Mouse (Mus musculus) right cerebral cortex, adult 18-20 months (tissue): ENCODE measurements around the gene Rrp1.
A peak's percentile ranks its signal among the peaks of the same experiment; 100 is the strongest.
"Not testable (repeated sequence)": the region's sequence is repeated elsewhere in the genome, so short reads cannot be mapped to it uniquely, and the experiment has no call there.

Experiments used
- DNase-seq: peaks from one replicate; pipeline ENCODE4 v3.0.0; 2022; ENCODE audit warnings: mixed read lengths

Gene Rrp1

DNA sequence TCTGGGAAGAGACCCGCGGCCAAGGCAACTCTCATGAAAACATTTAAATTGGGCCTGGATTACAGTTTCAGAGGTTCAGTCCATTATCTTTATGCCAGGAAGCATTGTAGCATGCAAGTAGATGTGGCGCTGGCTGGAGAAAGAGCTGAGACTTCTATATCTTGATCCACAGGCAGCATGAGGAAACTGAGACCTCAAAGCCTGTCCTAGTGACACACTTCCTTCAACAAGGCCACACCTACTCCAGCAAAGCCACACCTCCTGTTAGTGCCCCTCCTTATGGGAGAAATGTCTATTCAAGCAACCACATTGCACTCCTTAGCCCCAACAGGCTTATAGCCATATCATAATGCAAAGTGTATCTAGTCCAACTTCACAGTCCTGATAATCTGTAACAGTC, 9.8 kb upstream of the Rrp1 start:
- no peak for DNase-seq

DNA sequence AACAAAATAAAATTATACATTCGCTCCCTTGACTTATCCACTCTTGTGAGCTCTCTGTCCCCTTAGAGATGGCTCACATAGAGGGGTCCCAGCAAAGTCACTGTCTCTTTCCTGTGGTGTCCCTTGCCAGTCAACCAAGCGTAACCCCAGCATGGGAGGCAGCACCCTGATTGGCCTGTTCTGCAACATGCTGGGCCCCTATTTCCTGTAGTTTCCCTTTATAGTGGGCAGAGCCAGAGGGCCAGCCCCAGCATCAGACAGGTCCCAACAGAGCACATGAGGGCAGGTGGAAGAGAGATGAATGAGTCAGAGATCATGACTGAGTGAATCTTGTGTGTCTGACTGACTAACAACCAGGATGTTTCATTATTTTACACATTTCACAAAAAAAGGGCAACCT, 8.1 kb upstream of the Rrp1 start:
- no peak for DNase-seq

DNA sequence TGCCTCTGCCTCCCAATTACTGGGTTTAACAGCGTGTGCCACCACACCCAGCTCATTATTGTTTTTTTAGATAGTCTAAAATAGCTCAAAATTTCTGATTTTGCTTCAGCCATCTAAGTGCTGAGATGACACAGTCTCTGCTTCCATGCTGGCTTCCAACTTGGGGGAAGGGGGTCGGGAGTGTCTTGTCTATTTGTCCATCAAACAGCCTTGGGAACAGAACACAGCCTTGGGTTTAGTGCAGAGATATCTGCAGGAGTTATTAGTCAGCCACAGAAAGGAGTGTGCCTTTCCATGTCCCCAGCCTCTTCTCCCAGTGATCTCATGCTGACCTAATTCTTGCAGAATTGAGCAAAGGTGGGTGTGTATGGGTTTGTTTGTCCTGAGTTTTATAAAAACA, 5.9 kb upstream of the Rrp1 start:
- DNase-seq: no peak

DNA sequence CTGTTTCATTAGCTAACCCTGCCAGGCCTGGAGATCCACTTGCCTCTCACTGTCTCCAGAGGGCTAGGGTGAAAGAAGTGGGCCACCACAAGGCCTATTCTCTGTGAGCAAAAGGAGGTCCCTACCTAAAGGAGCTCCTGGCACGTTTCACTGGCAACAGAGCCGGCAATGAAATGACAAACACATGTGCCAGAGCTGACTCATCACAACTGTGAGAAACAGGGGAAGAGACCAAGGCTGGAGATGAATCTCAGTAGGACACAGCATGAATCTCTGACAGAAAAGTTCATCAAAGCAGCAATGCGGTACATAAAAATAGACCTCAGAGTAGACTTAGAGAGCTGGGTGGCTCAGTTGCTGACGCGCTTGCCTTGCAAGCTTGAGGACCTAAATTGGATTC, 5.0 kb upstream of the Rrp1 start:
- peak; percentile 73 for DNase-seq

DNA sequence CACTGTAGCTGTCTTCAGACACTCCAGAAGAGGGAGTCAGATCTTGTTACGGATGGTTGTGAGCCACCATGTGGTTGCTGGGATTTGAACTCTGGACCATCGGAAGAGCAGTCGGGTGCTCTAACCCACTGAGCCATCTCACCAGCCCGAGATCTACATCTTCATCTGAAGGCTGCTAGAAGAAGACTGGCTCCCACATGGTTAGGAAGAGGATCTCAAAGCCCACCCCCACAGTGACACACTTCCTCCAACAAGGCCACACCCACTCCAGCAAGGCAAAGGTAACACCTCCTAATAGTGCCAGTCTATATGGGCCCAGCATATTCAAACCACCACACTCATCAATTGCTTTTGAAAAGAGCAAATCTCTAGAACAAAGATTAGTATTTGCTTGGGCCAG, 2.1 kb upstream of the Rrp1 start:
- not testable (repeated sequence) for DNase-seq

DNA sequence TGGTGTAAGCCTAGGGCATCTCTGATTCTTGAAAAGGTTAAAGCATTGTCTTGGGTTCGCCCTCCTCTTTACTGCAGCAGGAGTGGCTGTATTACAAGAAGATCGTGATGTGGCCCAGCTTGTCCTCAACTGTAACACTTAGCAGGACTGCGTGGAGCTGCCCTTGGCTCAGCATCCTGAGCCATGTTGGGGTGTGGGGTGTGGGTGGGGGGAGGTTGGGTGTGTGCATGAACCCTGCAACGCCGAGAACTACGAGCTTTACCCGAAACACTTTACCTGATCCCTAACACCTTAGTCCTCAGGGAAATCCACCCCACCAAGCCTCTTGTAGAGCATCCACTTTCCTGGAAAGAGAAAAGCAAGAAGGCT, 293 bp upstream of the Rrp1 start:
- no peak for DNase-seq

DNA sequence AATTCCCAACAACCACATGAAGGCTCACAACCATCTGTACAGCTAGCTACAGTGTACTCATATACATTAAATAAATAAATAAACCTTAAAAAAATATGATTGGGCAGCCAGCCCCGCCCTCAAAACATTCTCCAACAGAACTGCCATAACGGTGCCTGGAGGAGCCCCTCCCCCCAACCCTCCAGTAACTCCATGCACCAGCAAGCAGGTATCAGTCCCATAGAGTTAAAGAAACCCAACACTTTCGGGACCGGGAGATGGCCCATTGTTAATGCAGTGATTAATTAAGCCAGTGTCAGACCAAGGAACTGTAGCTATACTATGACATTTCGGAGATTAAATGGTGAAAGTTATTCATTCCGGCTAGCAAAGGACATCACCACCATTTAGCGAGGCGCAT, 992 bp downstream of the Rrp1 start:
- no peak for DNase-seq

DNA sequence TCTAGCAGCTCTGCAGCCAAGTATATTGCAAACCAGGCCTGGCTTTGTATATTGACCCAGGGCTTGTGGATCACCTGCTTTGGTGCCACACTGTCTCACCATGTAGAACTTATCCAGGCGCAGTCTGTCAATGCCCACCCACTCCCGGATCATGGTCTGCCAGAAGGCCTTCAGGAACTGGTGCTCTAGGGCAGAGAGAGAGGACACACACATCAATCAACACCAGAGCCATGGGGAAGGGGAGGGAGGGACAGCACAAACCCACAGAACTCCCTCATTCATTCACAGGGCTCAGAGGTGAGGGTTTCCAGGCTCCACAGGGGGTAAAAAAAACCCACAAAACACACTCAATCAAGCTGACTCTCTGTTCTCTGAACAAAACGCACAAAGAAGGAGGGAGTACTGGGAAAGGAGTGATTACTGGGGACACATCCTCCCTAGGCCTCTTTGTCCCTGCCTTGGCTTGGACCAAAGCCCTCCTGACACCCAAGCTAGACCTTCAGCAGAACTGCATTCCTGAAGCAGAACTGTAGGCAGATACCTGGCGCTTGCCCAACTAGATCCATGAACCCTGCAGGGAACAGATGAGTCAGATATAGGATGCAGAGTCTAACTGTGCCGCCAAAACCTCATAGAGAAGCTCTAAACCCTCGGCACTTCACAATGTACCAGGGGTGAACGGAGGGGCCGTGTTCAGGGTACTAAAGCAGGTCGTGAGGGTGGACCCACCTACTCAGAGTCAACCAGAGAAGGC, 3.6 kb downstream of the Rrp1 start:
- no peak for DNase-seq

DNA sequence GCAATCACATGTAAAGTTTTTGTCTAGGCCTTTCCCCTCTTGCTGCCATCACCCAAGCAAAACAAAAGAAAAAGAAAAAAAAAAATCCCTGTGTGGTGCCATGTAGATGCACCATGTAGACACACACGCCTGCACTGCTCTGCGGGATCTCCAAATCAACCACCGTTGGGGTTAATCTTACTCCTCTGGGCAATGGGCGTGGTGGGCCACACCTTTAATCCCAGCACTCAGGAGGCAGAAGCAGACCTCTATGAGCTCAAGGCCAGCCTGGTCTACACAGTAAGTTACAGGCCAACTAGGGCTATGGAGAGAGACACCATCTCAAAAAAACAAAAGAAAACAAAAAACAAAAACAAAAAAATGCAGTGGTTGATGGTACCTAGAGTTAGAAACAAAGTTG, 5.7 kb downstream of the Rrp1 start:
- no peak for DNase-seq

DNA sequence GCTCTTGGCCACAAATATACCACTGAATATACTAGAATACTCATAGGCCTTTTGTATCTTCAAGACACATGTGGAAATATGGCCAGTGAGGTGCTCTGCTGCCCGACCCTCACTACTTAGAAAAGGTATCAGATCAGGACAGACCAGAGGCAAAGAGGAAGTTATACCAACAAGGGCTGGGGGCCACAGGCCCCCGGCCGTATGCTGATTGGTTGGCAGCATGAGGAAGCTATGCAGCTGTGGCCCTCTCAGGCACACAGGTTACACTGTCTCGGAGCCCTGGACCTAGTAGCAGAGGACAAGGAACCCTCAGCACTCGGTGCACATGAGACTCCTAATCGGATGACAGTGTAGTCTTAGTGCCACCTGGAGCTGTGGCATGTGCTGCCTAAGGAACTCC, 6.7 kb downstream of the Rrp1 start:
- no peak for DNase-seq

DNA sequence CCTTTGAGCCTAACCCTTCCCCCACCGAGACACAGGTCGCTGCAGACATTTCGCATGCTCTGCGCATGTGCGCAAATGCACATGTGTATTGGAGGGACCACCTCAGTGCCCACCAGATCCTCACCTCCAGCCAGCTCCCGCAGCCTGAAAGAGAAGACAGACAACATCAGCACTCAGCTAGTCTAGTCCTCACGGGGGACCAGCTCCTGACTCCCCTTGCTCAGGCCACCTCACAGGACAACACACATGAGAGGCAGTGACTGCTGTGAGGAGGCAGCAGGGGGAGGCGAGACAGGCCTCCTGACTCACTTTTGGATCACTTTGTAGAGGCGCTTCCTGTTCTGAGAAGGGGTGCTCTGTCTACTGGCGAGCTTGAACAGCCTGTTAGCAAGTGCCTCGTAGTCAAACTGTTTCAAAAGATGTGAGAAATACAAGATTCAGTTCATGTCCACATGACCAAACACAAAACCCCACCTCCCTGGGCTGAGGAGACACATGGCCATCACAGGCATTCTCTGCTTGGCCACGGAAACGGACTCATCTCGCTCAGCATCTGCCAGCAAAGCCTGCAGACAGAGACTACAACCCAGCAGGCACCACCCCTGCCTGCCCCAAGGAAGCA, 10.4 kb downstream of the Rrp1 start:
- DNase-seq: no peak

DNA sequence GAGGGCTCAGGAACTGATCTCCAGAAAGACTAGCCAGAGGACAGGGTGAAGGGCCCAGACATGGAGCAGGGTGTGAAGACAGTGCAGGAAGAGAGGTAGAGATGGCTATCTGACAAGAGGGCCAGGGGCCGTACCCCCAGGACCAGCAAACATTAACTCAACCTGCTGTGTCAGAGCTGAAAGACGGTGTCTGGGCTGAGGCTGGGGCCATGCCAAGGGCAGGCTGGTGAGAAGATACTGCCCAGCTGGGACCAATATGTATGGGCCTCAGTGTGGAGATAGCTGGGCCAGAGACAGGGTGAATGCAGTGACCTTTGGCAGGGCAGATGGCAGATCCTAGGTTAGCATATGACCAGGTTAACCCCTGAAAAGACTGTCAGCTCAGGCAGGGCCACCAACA, 11.7 kb downstream of the Rrp1 start:
- DNase-seq: no peak

DNA sequence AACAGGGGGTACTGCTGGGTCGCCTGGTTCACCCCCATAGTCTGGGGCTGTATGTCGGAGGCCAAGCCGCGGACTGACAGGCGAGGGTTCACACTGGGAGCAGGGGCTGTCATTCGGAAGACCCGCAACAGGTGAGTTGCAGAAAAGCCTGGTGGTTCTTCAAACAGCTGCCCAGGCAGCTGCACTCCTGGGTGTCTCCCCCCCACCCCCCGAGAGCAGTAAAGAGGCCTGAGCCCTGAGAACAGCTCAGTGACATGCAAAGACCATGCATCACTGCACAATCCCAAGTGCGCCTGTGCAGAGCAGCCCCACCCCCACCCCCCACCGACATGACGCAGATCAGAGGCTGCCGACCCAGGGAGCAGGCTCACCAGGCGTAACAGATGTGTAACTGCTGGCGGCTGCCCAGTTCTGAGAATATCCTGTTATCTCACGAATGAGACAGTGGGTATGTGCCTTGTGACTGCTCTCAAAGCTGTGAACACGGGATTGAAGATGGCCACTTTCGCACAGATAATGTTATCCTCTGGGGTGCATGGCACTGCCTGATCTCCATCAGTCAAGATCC, 13.7 kb downstream of the Rrp1 start:
- DNase-seq: no peak

DNA sequence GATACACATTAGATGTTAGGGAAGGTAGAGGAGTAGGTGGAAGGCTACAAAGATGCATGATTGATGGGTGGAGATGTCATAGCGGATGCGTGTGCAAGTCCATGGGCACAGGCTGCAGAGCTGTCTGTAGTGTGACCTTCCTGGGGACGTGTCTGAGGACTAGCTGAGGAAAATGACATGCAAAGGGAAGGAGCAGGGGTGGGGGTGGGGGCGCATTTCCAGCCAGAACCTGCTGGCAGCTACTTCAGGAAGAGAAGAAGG, 16.3 kb downstream of the Rrp1 start:
- no peak for DNase-seq

DNA sequence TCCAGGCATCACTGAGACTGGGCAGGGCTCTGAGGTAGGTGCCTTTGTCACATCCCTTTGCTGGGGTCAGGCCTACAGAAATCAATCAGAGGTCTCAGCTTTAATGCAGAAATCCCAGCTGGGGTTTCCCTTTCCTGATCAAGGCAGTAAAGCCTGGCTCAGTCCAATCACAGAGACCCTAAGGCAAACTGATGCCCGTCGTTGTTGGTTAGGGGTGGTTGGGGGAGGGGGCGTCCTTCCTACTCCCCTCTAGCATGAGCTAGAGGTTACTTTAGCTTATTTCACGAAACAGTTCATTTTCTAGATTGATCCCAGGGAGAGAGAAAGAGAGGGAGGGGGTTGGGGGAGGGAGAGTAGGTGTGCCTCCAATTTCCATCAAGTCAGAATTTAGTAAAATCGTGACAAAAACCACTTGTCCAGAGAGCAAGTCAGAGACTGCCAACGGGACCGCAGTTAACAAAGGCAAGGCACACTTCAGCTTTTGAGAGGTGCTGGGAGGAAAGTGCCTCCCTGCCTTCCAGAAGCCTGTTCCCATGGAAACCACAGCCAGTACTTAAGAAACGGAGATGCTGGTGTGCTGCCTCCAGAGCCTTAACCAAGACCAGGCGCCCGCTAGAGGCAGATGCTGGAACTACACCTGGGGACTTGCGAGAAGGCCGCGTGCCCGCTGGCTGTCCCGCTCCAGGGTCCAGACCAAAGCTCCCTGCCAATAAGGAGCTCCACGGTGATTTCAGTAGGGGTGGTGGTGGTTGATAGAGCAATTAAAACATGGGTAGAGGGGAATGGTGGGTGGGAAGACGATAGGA, 16.8 kb downstream of the Rrp1 start:
- DNase-seq: peak; percentile 96

DNA sequence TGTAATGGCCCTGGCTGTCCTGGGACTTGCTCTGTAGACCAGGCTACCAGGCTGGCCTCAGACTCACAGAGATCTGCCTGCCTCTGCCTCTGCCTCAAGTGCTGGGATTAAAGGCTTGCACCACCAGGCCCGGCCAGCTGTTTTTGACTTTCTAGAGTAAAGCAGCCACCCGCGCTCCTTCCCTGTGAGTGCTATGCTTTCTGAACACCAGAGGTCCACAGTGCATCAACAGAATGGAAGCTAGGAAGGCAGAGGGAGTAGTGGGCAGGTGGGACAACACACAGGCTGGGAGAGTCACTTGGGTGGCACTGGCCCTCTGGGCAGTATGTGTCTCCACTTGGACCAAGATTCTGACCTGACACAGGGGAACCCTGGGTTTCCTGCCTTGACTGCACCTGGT, 17.5 kb downstream of the Rrp1 start:
- DNase-seq: no peak

DNA sequence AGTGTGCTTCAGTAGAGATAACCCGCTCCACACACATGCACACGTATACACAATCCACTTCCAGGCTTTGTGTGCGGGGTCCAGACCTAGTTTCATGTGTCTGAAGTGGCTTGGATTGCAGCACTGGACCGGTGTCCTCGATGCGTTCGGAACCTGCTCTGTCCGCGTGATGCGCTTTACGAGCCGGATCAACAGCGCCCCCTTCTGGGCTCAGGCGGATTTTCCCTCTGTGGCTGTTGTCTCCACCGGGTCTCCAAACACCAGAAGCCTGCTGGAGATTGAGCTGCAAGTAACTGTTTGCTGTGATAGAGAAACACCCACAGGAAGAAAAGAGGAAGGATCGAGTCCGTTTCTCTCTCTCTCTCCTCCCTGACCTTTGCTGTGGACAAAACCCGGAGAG, 20.8 kb downstream of the Rrp1 start:
- DNase-seq: peak; percentile 82

DNA sequence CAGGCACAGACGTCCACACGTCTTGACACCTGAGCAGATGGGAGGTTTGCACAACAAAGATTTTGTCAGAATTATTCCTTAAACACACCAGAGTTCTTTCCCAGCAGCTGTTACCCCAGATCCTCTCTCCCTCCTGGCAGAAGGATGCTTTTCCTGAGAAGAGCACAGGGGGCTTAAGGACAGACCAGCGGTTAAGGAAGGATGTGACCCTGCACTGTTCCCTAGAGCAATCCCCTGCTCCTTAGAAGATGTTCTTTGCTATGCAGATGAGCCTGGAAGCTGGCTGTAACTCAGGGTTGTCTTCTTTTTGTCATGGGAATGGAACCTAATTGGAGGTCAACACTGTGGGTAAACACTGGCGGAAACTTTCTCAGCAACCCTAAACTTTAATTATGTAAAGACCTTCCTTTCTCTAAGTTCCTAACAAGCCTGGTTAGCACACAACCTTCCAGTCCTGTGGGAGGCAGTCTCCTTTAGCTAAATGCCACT, 21.8 kb downstream of the Rrp1 start:
- DNase-seq: no peak

DNA sequence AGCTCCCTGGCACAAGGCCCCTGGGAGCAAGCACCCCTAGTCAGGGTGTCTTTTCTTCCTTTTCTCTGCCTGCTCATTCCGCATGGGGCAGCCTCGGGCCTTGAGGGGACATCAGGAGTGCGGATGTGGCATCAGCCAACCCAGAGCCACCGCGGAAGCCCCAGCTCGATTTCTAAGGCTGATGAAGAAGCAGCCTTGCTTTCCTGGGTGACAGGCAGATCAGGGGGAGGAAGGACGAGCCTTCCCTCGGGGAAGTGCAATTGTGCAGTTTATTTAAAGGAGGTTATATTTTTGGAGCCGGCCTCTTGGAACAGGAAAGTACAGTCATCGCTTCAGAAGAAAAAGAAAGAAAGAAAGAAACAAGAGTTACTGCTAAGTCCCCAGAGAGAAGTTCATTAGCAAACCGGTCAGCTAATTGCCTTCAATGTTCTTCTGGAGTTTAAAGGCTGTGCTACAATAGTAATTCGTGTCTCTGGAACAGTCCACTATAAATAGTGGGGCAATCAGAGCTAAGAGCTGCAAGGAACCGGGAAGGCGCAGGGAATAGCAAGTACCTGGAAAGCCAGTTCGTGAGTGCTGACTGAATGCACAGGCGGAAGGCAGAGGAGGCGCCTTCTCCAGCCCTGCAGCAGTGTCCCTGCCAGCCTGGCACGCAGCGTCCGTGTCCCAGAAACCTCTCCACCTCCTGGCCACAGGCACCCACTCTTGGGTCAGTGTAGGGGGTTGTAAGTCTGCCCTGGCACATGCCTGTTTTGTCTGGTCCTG, 24.4 kb downstream of the Rrp1 start:
- peak; percentile 75 for DNase-seq

DNA sequence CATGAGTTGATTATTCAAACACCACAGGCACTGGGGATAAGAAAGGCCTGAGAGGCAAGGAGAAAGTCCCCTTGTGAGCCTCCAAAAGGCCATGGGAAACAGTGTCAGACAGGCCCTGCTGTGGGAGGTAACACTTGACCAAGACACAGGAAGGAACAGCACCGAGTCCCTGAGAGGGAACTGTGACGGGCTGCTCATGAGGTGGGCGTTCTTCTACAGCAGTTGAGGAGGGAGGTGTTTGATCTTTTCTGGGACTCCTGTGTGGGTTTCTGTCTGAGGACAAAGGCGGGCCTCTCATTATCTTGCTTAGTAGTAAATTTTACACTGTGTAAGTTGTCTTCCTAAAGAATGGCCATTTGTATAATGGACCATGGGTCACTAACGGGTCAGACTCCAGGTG, 27.3 kb downstream of the Rrp1 start:
- peak; percentile 72 for DNase-seq

DNA sequence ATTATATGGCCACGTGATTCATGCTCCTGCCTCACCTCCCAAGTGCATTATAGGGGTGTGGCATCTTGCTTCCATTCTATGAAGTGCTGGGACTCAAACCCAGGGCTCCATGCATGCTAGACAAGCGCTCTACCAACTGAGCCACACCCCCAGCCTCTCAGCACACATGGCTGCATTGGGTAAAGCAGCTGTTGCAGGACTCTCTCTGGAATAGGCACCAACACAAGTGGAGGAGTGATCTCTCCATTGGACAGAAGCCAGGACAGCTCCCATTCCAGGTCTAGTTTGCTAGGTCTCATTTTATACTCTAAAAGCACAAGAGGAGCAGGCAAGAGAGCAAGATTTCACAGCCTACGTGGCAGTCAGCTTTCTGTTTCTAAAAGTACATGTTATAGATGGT, 29.3 kb downstream of the Rrp1 start:
- no peak for DNase-seq

DNA sequence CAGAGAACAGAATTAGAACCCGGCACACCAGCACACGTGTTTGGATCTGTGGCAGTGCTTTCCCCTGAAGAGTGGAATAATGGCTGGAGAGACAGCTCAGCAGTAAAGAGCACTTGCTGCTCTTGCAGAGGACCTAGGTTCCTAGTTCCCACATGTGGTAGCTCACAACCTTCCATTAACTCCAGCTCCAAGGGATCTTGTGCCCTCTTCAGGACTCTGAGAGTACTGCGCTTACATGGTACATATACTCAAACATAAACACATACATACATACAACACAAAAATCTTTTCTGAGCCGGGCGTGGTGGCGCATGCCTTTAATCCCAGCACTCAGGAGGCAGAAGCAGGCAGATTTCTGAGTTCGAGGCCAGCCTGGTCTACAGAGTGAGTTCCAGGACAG, 34.3 kb downstream of the Rrp1 start:
- DNase-seq: no peak
